Mouse (Mus musculus) lung, embryonic 14.5 days (tissue): ENCODE data around the gene Pcbp3. TPM values are rescaled to one million over a fixed set of nuclear protein-coding genes. Genes with fewer than 3 reads are reported as not detected.
A peak's percentile ranks its signal among the peaks of the same experiment; 100 is the strongest.

Experiments used
- ATAC-seq: fragments of 200-750 bp; cut with Nextera tagmentation; 2 replicates; pipeline ENCODE4 v1.8.0; 2017; ENCODE audit warnings: mild to moderate bottlenecking, moderate TSS enrichment, moderate library complexity; ENCODE audit not compliant: insufficient read depth
- DNase-seq: peaks from one replicate; pipeline ENCODE4 v3.0.0-alpha.2; 2015
- H3K27ac ChIP-seq: fragments of 300-500 bp; sonication (generic); 2 replicates; pipeline ENCODE4 v1.5.1; 2014; ENCODE audit warnings: low read depth, mild to moderate bottlenecking, moderate library complexity
- H3K27me3 ChIP-seq: fragments of 300-500 bp; sonication (generic); 2 replicates; pipeline ENCODE4 v1.6.1; 2014; ENCODE audit warnings: low read length, control low read depth; ENCODE audit not compliant: insufficient read depth
- H3K36me3 ChIP-seq: fragments of 300-500 bp; sonication (generic); 2 replicates; pipeline ENCODE4 v1.6.1; 2014; ENCODE audit warnings: control low read depth; ENCODE audit not compliant: insufficient read depth
- H3K4me1 ChIP-seq: fragments of 300-500 bp; sonication (generic); 2 replicates; pipeline ENCODE4 v1.6.1; 2014; ENCODE audit warnings: antibody characterized with exemption, control low read depth; ENCODE audit not compliant: insufficient read depth
- H3K4me2 ChIP-seq: fragments of 300-500 bp; sonication (generic); 2 replicates; pipeline ENCODE4 v1.6.1; 2014; ENCODE audit warnings: mild to moderate bottlenecking
- H3K4me3 ChIP-seq: fragments of 300-500 bp; sonication (generic); 2 replicates; pipeline ENCODE4 v1.5.1; 2014; ENCODE audit warnings: low read depth, low read length
- H3K9ac ChIP-seq: fragments of 300-500 bp; sonication (generic); 2 replicates; pipeline ENCODE4 v1.6.1; 2014
- H3K9me3 ChIP-seq: fragments of 300-500 bp; sonication (generic); 2 replicates; pipeline ENCODE4 v1.6.1; 2016; ENCODE audit warnings: low read depth, low read length, control low read depth
- CTCF ChIP-seq: IDR thresholded peaks from 2 replicates; pipeline ENCODE4 v1.5.1; 2016; ENCODE audit warnings: antibody characterized with exemption, low read depth
- WGBS: fragments of 180-500 bp; shearing (Covaris S2); extraction: QIAGEN DNeasy Blood & Tissue Kit; methylation state at CpG from one replicate; pipeline ENCODE4 v1.1.7; 2014; 5-methylcytosine and 5-hydroxymethylcytosine counted together
- polyA plus RNA-seq: library from polyadenylated mRNA; unstranded; fragments of >200 nt; fragmentation: Nextera tagmentation; extraction: Ambion mirVana; gene quantifications from 2 replicates; pipeline ENCODE4 v1.2.1, GENCODE M21; 2014

Pcbp3 gene
- polyA plus RNA-seq, 1 experiment from 2014 or later: 15.9 TPM

- no peaks in the 10 kb centered on the region for H3K9me3 ChIP-seq
- peak; percentile 84 for DNase-seq
- H3K9ac ChIP-seq: no peak overlapping the region
- 57% methylated on average over 6 of the region's 6 CpGs for WGBS
- H3K36me3 ChIP-seq: no peaks in the 10 kb centered on the region
- no peak overlapping the region for H3K4me2 ChIP-seq
- H3K27me3 ChIP-seq: no peaks in the 10 kb centered on the region
- no peak for ATAC-seq
- no peak overlapping the region for H3K4me3 ChIP-seq
- H3K27ac ChIP-seq: no peak overlapping the region
- no peaks in the 10 kb centered on the region for H3K4me1 ChIP-seq
- TF ChIP-seq CTCF: no peak
Measured at GRCm38 (mm10) chr10:76931122-76931521, 30.6 kb downstream of the Pcbp3 start.

- no peak overlapping the region for H3K9ac ChIP-seq
- H3K4me3 ChIP-seq: no peak overlapping the region
- WGBS: 85% methylated on average over 2 of the region's 2 CpGs
- H3K27ac ChIP-seq: no peak overlapping the region
- ATAC-seq (no peak), DNase-seq (no peak)
- no peak for TF ChIP-seq CTCF
- no peak overlapping the region for H3K4me2 ChIP-seq
- 0 out of 2 replicates have a peak, but pooled peaks cover under 1% of the 10 kb centered on the region for H3K9me3 ChIP-seq
- H3K27me3 ChIP-seq: no peaks in the 10 kb centered on the region
- no peaks in the 10 kb centered on the region for H3K4me1 ChIP-seq
- no peaks in the 10 kb centered on the region for H3K36me3 ChIP-seq
Measured at GRCm38 (mm10) chr10:76924441-76924840, 37.2 kb downstream of the Pcbp3 start.

GRCm38 (mm10) chr10:76918086-76918485 is 43.6 kb downstream of the Pcbp3 start:
- Histone ChIP-seq H3K9me3 (0 out of 2 replicates have a peak, but pooled peaks cover 4% of the 10 kb centered on the region), H3K36me3 (no peaks in the 10 kb centered on the region), H3K27ac (no peak overlapping the region), H3K4me1 (no peaks in the 10 kb centered on the region), H3K4me3 (no peak overlapping the region), H3K27me3 (no peaks in the 10 kb centered on the region), H3K9ac (no peak overlapping the region), H3K4me2 (no peak overlapping the region)
- WGBS: 72% methylated on average over 3 of the region's 3 CpGs
- ATAC-seq (no peak), DNase-seq (no peak)
- no peak for TF ChIP-seq CTCF

- peak overlapping the region; percentile 62; the same call in 1 of the 2 replicates for H3K27ac ChIP-seq
- H3K4me2 ChIP-seq: peak overlapping the region; percentile 27
- H3K4me1 ChIP-seq: no peaks in the 10 kb centered on the region
- DNase-seq: peak; percentile 41
- no peaks in the 10 kb centered on the region for H3K36me3 ChIP-seq
- H3K9me3 ChIP-seq: no peaks in the 10 kb centered on the region
- 50% methylated on average over 10 of the region's 10 CpGs for WGBS
- H3K27me3 ChIP-seq: no peaks in the 10 kb centered on the region
- no peak overlapping the region for H3K4me3 ChIP-seq
- H3K9ac ChIP-seq: no peak overlapping the region
- ATAC-seq: 0 out of 2 replicates have a peak, but pooled peaks have one; percentile 49
- no peak for TF ChIP-seq CTCF
Measured at GRCm38 (mm10) chr10:76906434-76906833, 55.3 kb downstream of the Pcbp3 start.

GRCm38 (mm10) chr10:76905935-76906341 is 55.7 kb downstream of the Pcbp3 start:
- H3K27ac ChIP-seq: peak overlapping the region; percentile 62; the same call in 1 of the 2 replicates
- peak; percentile 39 for DNase-seq
- H3K4me3 ChIP-seq: no peak overlapping the region
- H3K4me1 ChIP-seq: no peaks in the 10 kb centered on the region
- 53% methylated on average over 14 of the region's 14 CpGs for WGBS
- H3K27me3 ChIP-seq: no peaks in the 10 kb centered on the region
- no peaks in the 10 kb centered on the region for H3K9me3 ChIP-seq
- H3K36me3 ChIP-seq: no peaks in the 10 kb centered on the region
- ATAC-seq: no peak
- peak overlapping the region; percentile 27 for H3K4me2 ChIP-seq
- no peak for TF ChIP-seq CTCF
- H3K9ac ChIP-seq: no peak overlapping the region

GRCm38 (mm10) chr10:76903694-76904093 is 58.0 kb downstream of the Pcbp3 start:
- ATAC-seq: no peak
- Histone ChIP-seq H3K4me1 (no peaks in the 10 kb centered on the region), H3K9me3 (no peaks in the 10 kb centered on the region), H3K9ac (no peak overlapping the region), H3K4me2 (no peak overlapping the region), H3K36me3 (no peaks in the 10 kb centered on the region), H3K4me3 (no peak overlapping the region), H3K27me3 (no peaks in the 10 kb centered on the region), H3K27ac (no peak overlapping the region)
- DNase-seq: no peak
- 51% methylated on average over 3 of the region's 3 CpGs for WGBS
- no peak for TF ChIP-seq CTCF

- Histone ChIP-seq H3K4me3 (no peak overlapping the region), H3K4me2 (no peak overlapping the region), H3K27ac (peak overlapping the region; percentile 54; the same call in 1 of the 2 replicates), H3K9me3 (no peaks in the 10 kb centered on the region), H3K36me3 (no peaks in the 10 kb centered on the region), H3K4me1 (no peaks in the 10 kb centered on the region), H3K9ac (no peak overlapping the region), H3K27me3 (no peaks in the 10 kb centered on the region)
- 65% methylated on average over 3 of the region's 3 CpGs for WGBS
- TF ChIP-seq CTCF: no peak
- DNase-seq: no peak
- no peak for ATAC-seq
Measured at GRCm38 (mm10) chr10:76903099-76903498, 58.6 kb downstream of the Pcbp3 start.
